Mouse (Mus musculus) neural tube, embryonic 13.5 days (tissue): ENCODE results near the gene Msh3. TPM values are rescaled to one million over a fixed set of nuclear protein-coding genes. Genes with fewer than 3 reads are reported as not detected.
"Not testable (repeated sequence)": the region's sequence is repeated elsewhere in the genome, so short reads cannot be mapped to it uniquely, and the experiment has no call there.

ENCODE experiments used
- ATAC-seq: fragments of 200-750 bp; cut with Nextera tagmentation; 2 replicates; pipeline ENCODE4 v1.8.0; 2017; ENCODE audit warnings: low read depth, mild to moderate bottlenecking, moderate TSS enrichment, moderate library complexity
- H3K27ac ChIP-seq: fragments of 300-500 bp; sonication (generic); replicated peaks from 2 replicates; pipeline ENCODE4 v1.5.1; 2015; ENCODE audit warnings: moderate library complexity, mild to moderate bottlenecking, inconsistent platforms
- H3K27me3 ChIP-seq: fragments of 300-500 bp; sonication (generic); 2 replicates; pipeline ENCODE4 v1.6.1; 2015; ENCODE audit warnings: mild to moderate bottlenecking, inconsistent platforms
- H3K36me3 ChIP-seq: fragments of 300-500 bp; sonication (generic); 2 replicates; pipeline ENCODE4 v1.6.1; 2015; ENCODE audit warnings: mild to moderate bottlenecking, inconsistent platforms
- H3K4me1 ChIP-seq: fragments of 300-500 bp; sonication (generic); replicated peaks from 2 replicates; pipeline ENCODE4 v1.6.1; 2015; ENCODE audit warnings: inconsistent platforms
- H3K4me2 ChIP-seq: fragments of 300-500 bp; sonication (generic); 2 replicates; pipeline ENCODE4 v1.6.1; 2015; ENCODE audit warnings: inconsistent platforms, mild to moderate bottlenecking, moderate library complexity
- H3K4me3 ChIP-seq: fragments of 300-500 bp; sonication (generic); 2 replicates; pipeline ENCODE4 v1.5.1; 2015; ENCODE audit warnings: mild to moderate bottlenecking, inconsistent platforms
- H3K9ac ChIP-seq: fragments of 300-500 bp; sonication (generic); 2 replicates; pipeline ENCODE4 v1.6.1; 2015; ENCODE audit warnings: moderate library complexity, mild to moderate bottlenecking, inconsistent platforms
- H3K9me3 ChIP-seq: fragments of 300-500 bp; sonication (generic); 2 replicates; pipeline ENCODE4 v1.6.1; 2016; ENCODE audit warnings: inconsistent platforms
- WGBS: fragments of 180-500 bp; shearing (Covaris S2); methylation state at CpG from one replicate; pipeline ENCODE4 v1.1.7; 2015; 5-methylcytosine and 5-hydroxymethylcytosine counted together
- polyA plus RNA-seq: library from polyadenylated mRNA; unstranded; fragments of >200 nt; fragmentation: Nextera tagmentation; extraction: Ambion mirVana; gene quantifications from 2 replicates; pipeline ENCODE4 v1.2.1, GENCODE M21; 2015

Msh3 gene
- 23.1 and 26.1 TPM in 2 replicates for polyA plus RNA-seq

DNA sequence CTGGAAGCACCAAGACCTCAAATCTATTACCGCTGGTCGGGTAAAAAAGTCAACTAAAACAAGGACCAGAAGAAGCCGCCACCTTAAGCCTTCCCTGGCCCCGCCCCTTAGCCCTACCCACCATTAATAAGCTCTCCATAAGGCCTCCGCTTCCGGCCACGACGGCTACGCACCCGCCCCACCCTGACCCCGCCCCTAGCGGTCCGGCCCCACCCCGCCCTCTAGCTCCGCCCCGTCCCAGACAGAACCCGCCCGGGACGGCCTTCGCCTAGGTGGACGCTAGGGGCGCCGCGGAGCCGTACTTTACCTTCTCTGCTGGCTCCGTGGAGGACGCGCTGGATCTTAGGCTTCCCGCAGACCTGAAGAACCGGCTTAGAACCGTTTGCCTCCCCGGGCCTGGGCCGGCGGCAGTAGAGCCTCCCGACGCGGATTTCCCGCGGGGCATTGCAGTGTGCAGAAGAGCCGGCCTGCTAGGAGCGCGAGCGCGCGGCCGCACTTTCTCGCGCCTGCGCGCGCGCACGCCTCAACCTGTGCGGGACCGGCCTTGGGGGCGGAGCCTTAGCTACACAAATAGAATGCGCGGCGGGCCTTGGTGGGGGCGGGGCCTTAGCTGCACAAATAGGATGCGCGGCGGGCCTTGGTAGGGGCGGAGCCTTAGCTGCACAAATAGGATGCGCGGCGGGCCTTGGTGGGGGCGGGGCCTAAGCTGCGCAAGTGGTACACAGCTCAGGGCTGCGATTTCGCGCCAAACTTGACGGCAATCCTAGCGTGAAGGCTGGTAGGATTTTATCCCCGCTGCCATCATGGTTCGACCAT, at the start of gene Msh3, which contains the start of gene Dhfr:
TSS of gene Msh3 (minus strand) at position 548 of the 816 bp plus-strand sequence.
TSS of gene Dhfr (plus strand) at position 271 of the 816 bp plus-strand sequence.
- no peaks in the 10 kb centered on the region for H3K9me3 ChIP-seq
- peak within 1 kb of the TSS; percentile 98 for H3K4me2 ChIP-seq
- WGBS, result under 1% methylated on average over 76 of the region's 76 CpGs
- H3K4me3 ChIP-seq, result peak within 1 kb of the TSS; percentile 65
- H3K27ac ChIP-seq, result peak within 1 kb of the TSS; percentile 89
- H3K9ac ChIP-seq, result peak within 1 kb of the TSS; percentile 78
- peaks cover 32% of the 10 kb centered on the region for H3K4me1 ChIP-seq
- ATAC-seq, result peak; percentile 98
- no peaks in the 10 kb centered on the region for H3K27me3 ChIP-seq
- 0 out of 2 replicates have a peak, but pooled peaks cover 5% of the 10 kb centered on the region for H3K36me3 ChIP-seq

DNA sequence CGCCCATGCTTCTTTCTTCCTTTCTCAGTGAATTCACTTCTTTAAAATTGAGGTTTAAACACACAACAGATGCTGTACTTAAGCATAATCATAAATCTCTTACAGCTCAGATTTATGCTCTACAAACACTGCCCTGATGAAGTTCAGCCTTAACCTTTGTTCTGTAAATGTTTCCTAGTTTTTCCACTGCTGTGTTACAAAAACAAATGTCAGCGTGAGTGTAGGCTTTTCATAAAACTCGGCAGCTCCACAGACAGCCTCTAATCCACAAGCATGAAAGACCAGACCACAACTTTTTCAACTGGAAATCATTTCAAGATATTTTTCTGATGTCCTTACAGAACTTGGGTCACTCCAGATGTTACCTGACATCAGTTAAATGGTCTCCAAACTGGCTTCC, 48.7 kb upstream of the Msh3 start:
- Histone ChIP-seq H3K36me3 (no peaks in the 10 kb centered on the region), H3K4me2 (no peak overlapping the region), H3K27ac (no peak overlapping the region), H3K4me1 (no peaks in the 10 kb centered on the region), H3K9ac (no peak overlapping the region), H3K4me3 (no peak overlapping the region), H3K27me3 (no peaks in the 10 kb centered on the region), H3K9me3 (no peaks in the 10 kb centered on the region)
- no peak for ATAC-seq
- WGBS, result 71% methylated on average over 3 of the region's 3 CpGs

DNA sequence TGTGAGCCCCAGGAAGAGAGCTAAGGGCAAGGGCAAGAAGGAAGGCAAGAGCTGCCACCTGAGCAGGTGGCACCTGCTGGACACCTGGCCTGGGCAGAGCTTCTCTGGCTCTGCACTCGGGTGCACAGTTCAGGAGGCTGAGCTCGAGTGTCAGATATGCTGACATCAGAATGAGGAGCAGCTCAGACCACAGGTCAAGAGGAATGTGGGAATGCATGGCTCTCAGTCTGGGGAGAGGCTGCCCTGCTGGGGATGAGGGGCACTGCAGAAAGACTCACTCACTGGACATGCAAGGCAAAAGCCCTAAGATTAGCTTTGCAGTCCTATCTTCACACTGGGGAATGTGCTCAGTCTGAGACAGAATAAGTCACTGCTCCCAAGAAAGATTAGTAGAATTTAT, 47.3 kb upstream of the Msh3 start:
- no peaks in the 10 kb centered on the region for H3K36me3 ChIP-seq
- H3K4me3 ChIP-seq, result no peak overlapping the region
- H3K27me3 ChIP-seq, result no peaks in the 10 kb centered on the region
- no peaks in the 10 kb centered on the region for H3K9me3 ChIP-seq
- 72% methylated on average over 2 of the region's 2 CpGs for WGBS
- H3K9ac ChIP-seq, result no peak overlapping the region
- H3K27ac ChIP-seq, result no peak overlapping the region
- no peak overlapping the region for H3K4me2 ChIP-seq
- no peak for ATAC-seq
- no peaks in the 10 kb centered on the region for H3K4me1 ChIP-seq

- no peak overlapping the region for H3K9ac ChIP-seq
- no peak overlapping the region for H3K27ac ChIP-seq
- H3K4me3 ChIP-seq, result no peak overlapping the region
- H3K36me3 ChIP-seq, result no peaks in the 10 kb centered on the region
- H3K4me2 ChIP-seq, result no peak overlapping the region
- no peak for ATAC-seq
- no peaks in the 10 kb centered on the region for H3K27me3 ChIP-seq
- no peaks in the 10 kb centered on the region for H3K9me3 ChIP-seq
- no peaks in the 10 kb centered on the region for H3K4me1 ChIP-seq
- 69% methylated on average over 11 of the region's 11 CpGs for WGBS
Measured at GRCm38 (mm10) chr13:92398491-92399384, 43.9 kb upstream of the Msh3 start.

- Histone ChIP-seq H3K4me2 (no peak overlapping the region), H3K36me3 (no peaks in the 10 kb centered on the region), H3K27ac (no peak overlapping the region), H3K4me1 (no peaks in the 10 kb centered on the region), H3K9me3 (no peaks in the 10 kb centered on the region), H3K27me3 (no peaks in the 10 kb centered on the region), H3K9ac (no peak overlapping the region), H3K4me3 (no peak overlapping the region)
- WGBS, result 91% methylated on average over 12 of the region's 12 CpGs
- no peak for ATAC-seq
Measured at GRCm38 (mm10) chr13:92393047-92393661, 38.4 kb upstream of the Msh3 start.

- Histone ChIP-seq H3K4me3 (no peak overlapping the region), H3K9me3 (no peaks in the 10 kb centered on the region), H3K27ac (no peak overlapping the region), H3K4me2 (no peak overlapping the region), H3K36me3 (no peaks in the 10 kb centered on the region), H3K4me1 (no peaks in the 10 kb centered on the region), H3K27me3 (no peaks in the 10 kb centered on the region), H3K9ac (no peak overlapping the region)
- 90% methylated on average over 3 of the region's 3 CpGs for WGBS
- no peak for ATAC-seq
Measured at GRCm38 (mm10) chr13:92387367-92387766, 32.6 kb upstream of the Msh3 start.

GRCm38 (mm10) chr13:92371466-92371865, 16.7 kb upstream of the Msh3 start:
- peaks cover 18% of the 10 kb centered on the region for H3K36me3 ChIP-seq
- not testable (repeated sequence) for H3K9me3 ChIP-seq, H3K27me3 ChIP-seq, H3K27ac ChIP-seq, H3K4me3 ChIP-seq, ATAC-seq, H3K4me2 ChIP-seq, H3K9ac ChIP-seq, H3K4me1 ChIP-seq
- WGBS, result 93% methylated on average over 6 of the region's 6 CpGs

DNA sequence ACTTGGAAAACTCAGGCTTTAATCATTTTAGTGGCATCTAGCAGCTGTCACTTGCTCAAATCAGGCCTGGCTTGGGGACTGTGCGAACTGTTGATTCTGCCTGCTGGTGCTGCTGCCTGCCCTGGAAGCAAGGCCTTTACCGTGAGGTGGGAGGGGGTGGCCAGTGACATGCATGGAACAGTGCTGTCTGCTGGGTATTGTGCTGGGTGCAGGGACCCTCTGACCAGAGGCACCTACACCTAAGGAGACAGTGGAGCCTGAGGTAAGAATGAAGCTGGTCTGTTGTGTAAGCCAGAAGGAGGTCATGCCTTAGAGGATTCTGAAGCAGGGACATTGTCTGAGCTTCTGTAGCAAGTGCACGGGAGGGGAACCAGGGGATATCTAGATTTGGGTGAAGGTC, 16.0 kb upstream of the Msh3 start:
- no peak overlapping the region for H3K27ac ChIP-seq
- H3K27me3 ChIP-seq, result no peaks in the 10 kb centered on the region
- peaks cover 19% of the 10 kb centered on the region for H3K36me3 ChIP-seq
- 94% methylated on average over 3 of the region's 3 CpGs for WGBS
- ATAC-seq, result no peak
- H3K4me1 ChIP-seq, result no peaks in the 10 kb centered on the region
- H3K4me2 ChIP-seq, result no peak overlapping the region
- H3K9me3 ChIP-seq, result no peaks in the 10 kb centered on the region
- no peak overlapping the region for H3K9ac ChIP-seq
- no peak overlapping the region for H3K4me3 ChIP-seq

GRCm38 (mm10) chr13:92365312-92365711, 10.5 kb upstream of the Msh3 start:
- Histone ChIP-seq H3K9ac (no peak overlapping the region), H3K9me3 (no peaks in the 10 kb centered on the region), H3K4me1 (no peaks in the 10 kb centered on the region), H3K4me2 (no peak overlapping the region), H3K4me3 (no peak overlapping the region), H3K36me3 (peaks cover 19% of the 10 kb centered on the region), H3K27me3 (no peaks in the 10 kb centered on the region), H3K27ac (no peak overlapping the region)
- no peak for ATAC-seq
- WGBS, result 76% methylated on average over 4 of the region's 4 CpGs

- H3K9ac ChIP-seq, result no peak overlapping the region
- H3K4me1 ChIP-seq, result peaks cover 2% of the 10 kb centered on the region; the same call in 1 of the 2 replicates
- no peaks in the 10 kb centered on the region for H3K27me3 ChIP-seq
- WGBS, result 96% methylated on average over 2 of the region's 2 CpGs
- no peak for ATAC-seq
- H3K4me3 ChIP-seq, result no peak overlapping the region
- H3K36me3 ChIP-seq, result peaks cover 4% of the 10 kb centered on the region; the same call in 1 of the 2 replicates
- H3K9me3 ChIP-seq, result no peaks in the 10 kb centered on the region
- no peak overlapping the region for H3K27ac ChIP-seq
- H3K4me2 ChIP-seq, result no peak overlapping the region
Measured at GRCm38 (mm10) chr13:92361609-92362008, 6.8 kb upstream of the Msh3 start.

- no peak for ATAC-seq
- Histone ChIP-seq H3K36me3 (no peaks in the 10 kb centered on the region; the same call in 1 of the 2 replicates), H3K4me3 (no peak overlapping the region), H3K27me3 (no peaks in the 10 kb centered on the region), H3K9me3 (no peaks in the 10 kb centered on the region), H3K27ac (no peak overlapping the region), H3K4me2 (no peak overlapping the region), H3K4me1 (peaks cover 30% of the 10 kb centered on the region), H3K9ac (no peak overlapping the region)
- WGBS, result 66% methylated on average over 2 of the region's 2 CpGs
Measured at GRCm38 (mm10) chr13:92357644-92358043, 2.8 kb upstream of the Msh3 start.

GRCm38 (mm10) chr13:92356376-92356775, 1.6 kb upstream of the Msh3 start:
- H3K27ac ChIP-seq, result no peak overlapping the region
- H3K4me3 ChIP-seq, result peak overlapping the region; percentile 65; the same call in 1 of the 2 replicates
- H3K36me3 ChIP-seq, result no peaks in the 10 kb centered on the region; the same call in 1 of the 2 replicates
- H3K4me2 ChIP-seq, result peak overlapping the region; percentile 98
- H3K4me1 ChIP-seq, result peaks cover 32% of the 10 kb centered on the region
- H3K27me3 ChIP-seq, result no peaks in the 10 kb centered on the region
- no peak overlapping the region for H3K9ac ChIP-seq
- no peak for ATAC-seq
- WGBS, result 66% methylated on average over 7 of the region's 7 CpGs
- no peaks in the 10 kb centered on the region for H3K9me3 ChIP-seq
